Mouse (Mus musculus) lung, adult 2 months (tissue): Measurements from ENCODE around the gene As3mt.

Experiments used
- CTCF ChIP-seq: fragments of 200-500 bp; IDR thresholded peaks from 2 replicates; pipeline ENCODE4 v1.5.1; 2011; ENCODE audit warnings: mild to moderate bottlenecking, low read length, control low read depth; ENCODE audit not compliant: insufficient read depth
- POLR2A ChIP-seq: fragments of 200-500 bp; IDR thresholded peaks from 2 replicates; pipeline ENCODE4 v1.6.1; 2011; ENCODE audit warnings: low read depth, mild to moderate bottlenecking, control low read depth, low read length, borderline replicate concordance; ENCODE audit errors: extremely low read depth

GRCm38 (mm10) chr19:46710614-46711013, 3.4 kb downstream of the As3mt start:
- no peak for TF ChIP-seq CTCF
- TF ChIP-seq POLR2A = no peak
